Mouse (Mus musculus): ENCODE data around the gene Rprml.

Gene Rprml

GRCm38 (mm10) chr11:103663119-103663518, 13.7 kb downstream of the Rprml start:
- no peak for DNase-seq (ENCODE audit: low read depth in 1 of 2, low spot score in 2 of 2)

GRCm38 (mm10) chr11:103665695-103666094, 16.3 kb downstream of the Rprml start:
- DNase-seq (ENCODE audit: low read depth in 1 of 2, low spot score in 2 of 2): no peak

DNA sequence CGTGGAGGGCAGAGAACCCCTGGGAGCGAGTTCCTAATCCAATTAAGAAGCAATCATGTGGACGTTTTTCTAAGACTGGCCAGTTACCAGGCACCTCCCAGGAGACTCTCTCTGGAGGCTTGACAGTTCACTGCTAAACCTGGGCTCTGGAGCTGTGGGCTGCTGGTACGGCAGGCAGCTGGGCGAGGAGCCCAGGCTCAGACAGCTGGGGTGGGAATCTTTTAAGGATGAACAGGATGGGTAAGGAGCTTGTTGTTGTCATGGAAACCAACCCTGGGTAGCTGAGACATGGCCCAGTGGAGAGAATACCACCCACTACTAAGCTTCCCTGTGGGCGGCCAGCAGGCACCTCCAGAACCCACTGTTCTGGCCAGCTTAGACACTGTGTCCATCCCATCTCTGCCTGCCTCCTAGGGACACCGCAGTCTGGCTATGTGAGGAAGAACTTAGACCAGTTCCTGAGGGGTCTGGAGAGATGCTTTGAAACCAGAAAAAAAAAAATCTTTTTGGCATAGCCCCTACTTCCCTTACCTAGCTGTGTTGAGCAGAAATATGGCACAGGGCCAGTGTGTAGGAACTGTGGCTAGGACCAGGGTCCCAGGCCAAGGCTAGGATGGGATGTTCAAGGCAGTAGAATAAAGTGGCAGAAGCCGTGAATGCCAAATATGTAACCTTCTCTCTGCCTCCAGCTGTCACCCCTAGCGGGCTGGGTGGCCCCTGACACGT, 17.0 kb downstream of the Rprml start:
- DNase-seq (ENCODE audit: low read depth in 1 of 2, low spot score in 2 of 2): no peak

- DNase-seq (ENCODE audit: low read depth in 1 of 2, low spot score in 2 of 2): no peak
Measured at GRCm38 (mm10) chr11:103666907-103667426, 17.6 kb downstream of the Rprml start.

- DNase-seq (ENCODE audit: low read depth in 1 of 2, low spot score in 2 of 2): no peak
Measured at GRCm38 (mm10) chr11:103675556-103675955, 26.2 kb downstream of the Rprml start.

GRCm38 (mm10) chr11:103677042-103677441, 27.7 kb downstream of the Rprml start:
- peak in 1 of 2 experiments; percentile 17 for DNase-seq (ENCODE audit: low read depth in 1 of 2, low spot score in 2 of 2)

GRCm38 (mm10) chr11:103683667-103684334, 34.4 kb downstream of the Rprml start:
- no peak for DNase-seq (ENCODE audit: low read depth in 1 of 2, low spot score in 2 of 2)

GRCm38 (mm10) chr11:103685261-103685736, 35.9 kb downstream of the Rprml start:
- no peak for DNase-seq (ENCODE audit: low read depth in 1 of 2, low spot score in 2 of 2)

DNA sequence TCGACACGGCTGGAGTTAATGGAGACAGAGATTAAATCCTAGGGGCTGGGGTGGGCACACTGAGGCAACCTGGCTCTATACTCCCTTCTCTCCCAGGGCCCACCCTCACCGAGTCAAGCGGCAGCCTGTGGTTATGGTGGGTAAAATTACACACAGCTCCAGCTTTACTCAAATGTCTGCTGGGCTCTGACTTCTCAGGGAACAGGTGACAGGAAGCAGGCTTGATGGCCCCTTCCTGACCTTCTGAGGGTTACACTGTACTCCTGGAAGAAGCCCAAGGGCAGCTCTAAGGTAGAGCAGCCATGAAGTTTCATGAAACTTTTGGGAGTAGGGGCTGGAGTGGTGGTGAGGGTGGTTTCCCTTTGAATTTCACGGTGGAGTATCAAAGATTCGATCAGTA, 37.3 kb downstream of the Rprml start:
- DNase-seq (ENCODE audit: low read depth in 1 of 2, low spot score in 2 of 2): no peak

- no peak for DNase-seq (ENCODE audit: low read depth in 1 of 2, low spot score in 2 of 2)
Measured at GRCm38 (mm10) chr11:103688271-103688979, 39.1 kb downstream of the Rprml start.

DNA sequence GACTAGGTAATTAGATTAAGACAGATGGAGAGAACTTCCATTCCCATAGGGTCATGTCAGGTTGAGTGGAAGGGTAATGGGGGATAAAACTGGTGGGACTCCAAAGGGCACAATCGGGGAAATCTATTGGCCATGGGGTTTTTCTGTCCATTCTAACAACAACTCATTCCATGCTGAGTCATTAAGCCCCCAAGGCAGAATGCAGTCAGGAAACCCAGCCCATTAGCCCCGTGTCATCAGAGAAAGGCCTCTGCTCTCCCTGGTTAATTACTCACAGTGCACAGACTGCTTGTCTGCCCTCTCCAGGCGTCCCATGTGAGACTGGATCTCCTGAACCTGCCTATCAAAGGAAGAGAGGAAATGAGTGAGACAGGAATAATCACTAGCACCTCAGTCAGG, 39.6 kb downstream of the Rprml start:
- no peak for DNase-seq (ENCODE audit: low read depth in 1 of 2, low spot score in 2 of 2)

DNA sequence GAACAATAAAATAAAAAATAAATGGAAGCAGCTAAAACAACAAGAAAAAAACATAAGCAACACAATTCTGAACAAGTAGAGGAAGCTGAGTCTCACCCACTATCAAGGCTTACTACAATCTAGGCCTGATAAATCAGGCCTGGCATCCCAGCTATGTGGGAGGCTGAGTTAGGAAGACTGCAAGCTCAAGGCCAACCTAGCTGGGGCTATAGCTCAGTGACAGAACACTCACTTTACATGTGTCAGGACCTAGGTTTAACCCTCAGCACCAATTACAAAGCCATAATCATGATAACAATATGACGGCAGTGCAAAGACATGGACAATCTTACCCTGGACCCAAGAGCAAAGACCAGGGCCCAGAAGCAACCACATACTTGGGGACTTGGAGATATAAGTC, 41.7 kb downstream of the Rprml start:
- no peak for DNase-seq (ENCODE audit: low read depth in 1 of 2, low spot score in 2 of 2)

DNA sequence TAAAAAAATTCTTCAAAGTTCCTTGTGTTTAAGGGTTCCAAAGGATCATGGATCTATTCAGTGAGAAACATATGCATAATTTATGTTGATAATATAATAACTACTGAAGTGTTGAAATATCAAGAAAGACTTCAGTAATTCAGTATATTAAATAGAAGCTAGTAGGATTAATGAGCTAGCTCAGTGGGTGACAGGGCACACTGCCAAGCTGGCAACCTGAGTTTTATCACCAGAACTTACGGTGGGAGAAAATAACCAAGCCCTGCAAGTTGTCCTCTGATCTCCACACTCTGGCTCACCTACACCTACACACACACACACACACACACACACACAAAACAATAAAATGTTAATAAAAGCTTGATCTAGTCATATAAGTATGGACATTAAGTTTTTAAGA, 43.9 kb downstream of the Rprml start:
- no peak for DNase-seq (ENCODE audit: low read depth in 1 of 2, low spot score in 2 of 2)

GRCm38 (mm10) chr11:103696851-103697564, 47.6 kb downstream of the Rprml start:
- DNase-seq (ENCODE audit: low read depth in 1 of 2, low spot score in 2 of 2): peak in 1 of 2 experiments; percentile 18

DNA sequence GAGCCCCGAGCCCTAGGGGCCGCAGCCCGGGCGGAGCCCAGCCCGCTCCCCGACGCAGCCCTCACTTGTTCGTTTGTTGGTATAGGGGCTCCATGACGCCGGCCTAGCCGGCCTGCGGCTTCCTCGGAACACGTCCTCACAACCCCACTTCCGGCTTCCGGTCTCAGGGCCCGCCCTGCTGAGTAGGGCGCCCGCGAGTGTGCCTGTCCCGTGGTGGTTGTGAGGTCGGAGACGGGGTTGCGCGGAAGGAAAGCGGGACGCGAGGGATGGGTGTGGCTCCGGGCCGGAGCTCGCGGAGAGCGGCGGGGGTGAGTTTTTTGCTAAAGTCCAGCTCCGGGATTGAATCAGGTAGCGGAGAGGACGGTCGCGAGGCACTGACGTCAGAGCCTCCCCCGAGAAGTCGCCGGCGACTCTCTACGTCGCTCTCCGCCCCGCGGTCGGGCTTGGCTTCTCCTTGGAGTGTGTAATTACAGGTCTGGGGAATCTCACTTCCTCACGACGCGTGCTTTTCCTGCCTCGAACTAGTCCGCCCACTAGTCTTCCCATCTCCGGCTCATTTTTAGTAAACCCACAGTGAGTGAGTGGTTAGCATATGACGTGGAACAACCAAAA, 48.3 kb downstream of the Rprml start, which contains the start of gene Gosr2:
Gene Gosr2, minus strand, starts transcription at position 334 of the 612 bp plus-strand sequence.
- peak; percentile 79 to 90 for DNase-seq (ENCODE audit: low read depth in 1 of 2, low spot score in 2 of 2)

DNA sequence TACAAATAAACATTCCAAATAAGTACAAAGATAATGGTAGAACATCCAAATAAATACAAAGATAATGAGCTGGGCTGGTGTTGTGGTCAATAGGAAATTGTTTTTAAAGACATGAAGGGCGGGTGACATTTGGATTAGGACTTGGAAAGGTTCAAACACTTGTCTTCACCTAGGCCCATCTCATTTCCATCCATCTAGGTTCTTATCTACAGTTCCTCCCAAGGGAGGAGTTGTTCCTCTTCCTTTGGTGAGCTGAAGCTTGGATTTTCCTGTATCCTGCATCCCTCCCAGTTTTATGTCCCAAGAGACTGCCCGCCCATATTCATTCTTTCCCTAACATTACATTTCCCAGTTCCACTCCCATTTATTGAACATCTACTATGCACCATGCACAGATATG, 48.9 kb downstream of the Rprml start:
- DNase-seq (ENCODE audit: low read depth in 1 of 2, low spot score in 2 of 2): no peak
